Mouse (Mus musculus): ENCODE data around the gene Slc22a14.

Slc22a14 gene

GRCm38 (mm10) chr9:119357331-119358057, 7.9 kb downstream of the Slc22a14 start, which contains the start of gene Xylb:
TSS of gene Xylb (plus strand) at chr9:119357381.
- in situ Hi-C loops (cut with MseI, MboI): no loop called here

- in situ Hi-C loops (cut with MseI, MboI): no loop called here
These were observed 9.4 kb downstream of the Slc22a14 start for GRCm38 (mm10) chr9:119355943-119356342.

DNA sequence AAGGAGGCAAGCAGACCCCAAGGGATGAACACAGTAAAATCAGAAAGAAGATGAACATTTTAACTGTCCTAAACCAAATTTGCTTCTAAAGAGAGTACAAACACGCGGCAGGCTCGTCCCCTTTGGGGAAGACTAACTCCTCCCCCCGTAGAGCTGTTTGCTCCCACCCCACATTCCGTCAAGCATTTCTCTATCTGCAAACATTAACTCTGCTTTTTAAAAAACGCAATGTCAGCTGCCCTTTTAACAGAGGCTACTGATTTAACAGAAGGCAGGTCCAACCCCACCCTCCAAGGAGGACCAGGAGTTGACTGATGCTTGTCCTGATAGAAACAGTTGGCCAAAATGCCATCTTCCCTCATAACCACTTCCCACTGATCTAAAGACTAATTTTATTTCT, 11.4 kb downstream of the Slc22a14 start:
- in situ Hi-C loops (cut with MseI, MboI): no loop called here

- in situ Hi-C loops (cut with MseI, MboI): no loop called here
These were observed 13.3 kb downstream of the Slc22a14 start for GRCm38 (mm10) chr9:119352060-119352459.

GRCm38 (mm10) chr9:119350947-119351705, 14.2 kb downstream of the Slc22a14 start:
- in situ Hi-C loops (cut with MseI, MboI): no loop called here

DNA sequence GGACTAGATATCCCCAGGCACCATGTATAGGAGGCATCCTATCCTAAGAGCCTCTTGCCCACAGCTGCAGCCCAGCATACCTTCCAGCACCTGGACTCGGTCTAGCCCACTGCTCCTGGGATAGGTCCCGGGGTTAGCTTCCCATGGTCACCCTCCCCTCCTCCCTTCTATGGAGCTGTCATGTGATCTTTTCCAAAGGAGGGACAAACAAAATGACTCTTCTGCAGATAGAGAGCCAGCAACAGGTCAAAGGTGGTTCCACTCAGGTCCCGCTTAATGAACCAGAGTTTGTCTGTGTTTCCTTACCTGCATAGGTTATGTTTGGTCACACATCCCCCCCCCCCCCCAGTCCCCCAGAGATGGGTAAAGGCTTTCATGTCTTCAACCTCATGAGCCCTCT, 14.8 kb downstream of the Slc22a14 start:
- in situ Hi-C loops (cut with MseI, MboI): no loop called here

GRCm38 (mm10) chr9:119346376-119346775, 19.0 kb downstream of the Slc22a14 start:
- in situ Hi-C loops (cut with MseI, MboI): no loop called here

GRCm38 (mm10) chr9:119342728-119343127, 22.6 kb downstream of the Slc22a14 start:
- in situ Hi-C loops (cut with MseI, MboI): no loop called here

DNA sequence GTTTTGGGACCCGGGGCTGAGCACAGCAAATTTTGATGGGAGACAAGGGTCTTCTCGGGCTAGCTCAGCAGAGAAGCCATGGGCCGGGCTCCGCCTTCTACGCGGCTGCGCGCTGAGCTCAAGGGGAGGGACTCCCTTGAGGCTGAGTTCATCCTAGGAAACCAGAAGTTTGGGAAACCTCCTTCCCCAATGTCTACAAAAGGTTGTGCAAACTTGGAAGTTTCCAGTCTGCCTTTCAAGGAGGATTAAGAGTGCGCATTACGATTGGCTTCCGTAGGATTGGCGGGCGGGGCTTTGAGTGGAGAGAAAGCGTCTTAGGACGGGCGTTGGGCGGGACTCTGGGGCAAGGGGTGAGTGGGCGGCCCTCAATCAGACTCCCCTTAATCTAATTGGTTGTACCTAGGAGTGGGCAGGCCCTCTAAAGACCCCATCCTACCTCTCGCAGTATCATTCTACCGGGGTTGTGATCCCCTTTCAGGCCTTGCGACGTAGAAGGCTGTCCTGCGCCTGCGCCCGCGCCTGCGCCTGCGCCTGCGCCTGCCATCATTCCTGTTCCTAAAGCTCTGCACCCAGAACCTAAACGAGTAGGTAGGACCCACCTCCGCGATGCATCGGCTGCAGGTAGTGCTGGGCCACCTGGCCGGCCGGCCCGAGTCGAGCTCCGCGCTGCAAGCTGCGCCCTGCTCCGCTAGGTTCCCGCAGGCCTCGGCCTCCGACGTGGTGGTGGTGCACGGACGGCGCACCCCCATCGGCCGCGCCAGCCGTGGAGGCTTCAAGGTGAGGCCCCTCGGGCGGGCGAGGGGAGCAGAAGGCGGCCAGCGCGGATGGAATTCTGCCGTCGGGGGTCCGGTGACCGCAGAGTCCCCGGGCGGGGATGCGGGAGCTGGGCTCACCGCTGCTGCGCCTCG, 24.2 kb downstream of the Slc22a14 start, which contains the start of gene Myd88:
Gene Myd88, minus strand, starts transcription at position 503 of the 908 bp plus-strand sequence.
- in situ Hi-C loops (cut with MseI, MboI): no loop called here

- in situ Hi-C loops (cut with MseI, MboI): no loop called here
These were observed 25.2 kb downstream of the Slc22a14 start for GRCm38 (mm10) chr9:119340212-119340580.

DNA sequence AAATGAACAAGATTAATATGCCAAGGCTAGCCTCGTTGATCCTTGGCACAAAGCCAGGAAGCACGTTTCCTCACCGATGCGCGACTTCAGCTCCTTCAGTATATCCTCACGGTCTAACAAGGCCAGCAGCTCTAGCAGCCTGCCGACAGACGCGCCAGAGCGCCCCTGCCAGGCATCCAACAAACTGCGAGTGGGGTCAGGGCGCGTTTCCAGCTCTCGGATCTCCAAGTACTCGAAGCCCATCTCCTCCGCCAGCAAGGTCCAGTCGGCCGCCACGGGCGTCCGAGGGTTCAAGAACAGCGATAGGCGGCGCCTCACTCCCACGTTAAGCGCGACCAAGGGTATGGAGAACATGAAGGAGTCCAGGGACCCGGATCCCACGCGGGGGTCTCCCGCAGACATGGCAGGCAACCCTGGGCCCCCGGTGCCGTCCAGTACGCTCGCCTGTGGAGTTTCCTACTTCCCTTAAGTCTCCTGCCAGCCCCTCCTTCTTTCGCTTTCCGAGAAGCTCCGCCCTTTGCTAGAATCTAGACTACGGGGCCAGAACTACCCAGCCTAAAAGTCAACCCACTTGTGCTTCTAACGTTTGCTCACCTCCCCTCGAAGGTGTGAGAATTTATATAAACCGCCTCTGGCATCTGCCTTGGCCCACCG, 25.7 kb downstream of the Slc22a14 start, which contains the start of gene Acaa1a:
Gene Acaa1a, plus strand, starts transcription at position 119 of the 654 bp plus-strand sequence.
- in situ Hi-C loops (cut with MseI, MboI): no loop called here

DNA sequence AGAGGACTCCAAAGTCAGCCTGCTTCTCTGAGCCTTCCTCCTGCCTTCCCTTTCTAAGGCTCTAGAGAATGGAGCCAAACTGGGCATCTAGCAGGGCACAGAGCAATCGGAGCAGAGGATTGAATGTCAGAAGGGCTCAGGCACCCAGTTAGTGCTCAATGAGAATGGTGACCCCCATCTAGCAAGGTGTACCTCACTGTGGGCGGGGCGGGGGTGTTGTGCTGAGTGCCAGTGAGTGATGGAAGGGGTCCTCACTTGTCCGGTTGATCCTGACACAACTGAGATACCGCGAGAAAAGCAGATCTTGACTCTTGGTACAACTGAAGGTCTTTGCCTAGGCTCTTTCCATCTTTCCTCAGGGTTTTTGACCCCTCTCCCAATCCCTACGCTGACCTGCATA, 26.2 kb downstream of the Slc22a14 start:
- in situ Hi-C loops (cut with MseI, MboI): no loop called here

GRCm38 (mm10) chr9:119338350-119338749, 27.0 kb downstream of the Slc22a14 start:
- in situ Hi-C loops (cut with MseI, MboI): no loop called here

- in situ Hi-C loops (cut with MseI, MboI): no loop called here
These were observed 27.5 kb downstream of the Slc22a14 start for GRCm38 (mm10) chr9:119337842-119338241.

- in situ Hi-C loops (cut with MseI, MboI): no loop called here
These were observed 29.8 kb downstream of the Slc22a14 start for GRCm38 (mm10) chr9:119335571-119335970.

DNA sequence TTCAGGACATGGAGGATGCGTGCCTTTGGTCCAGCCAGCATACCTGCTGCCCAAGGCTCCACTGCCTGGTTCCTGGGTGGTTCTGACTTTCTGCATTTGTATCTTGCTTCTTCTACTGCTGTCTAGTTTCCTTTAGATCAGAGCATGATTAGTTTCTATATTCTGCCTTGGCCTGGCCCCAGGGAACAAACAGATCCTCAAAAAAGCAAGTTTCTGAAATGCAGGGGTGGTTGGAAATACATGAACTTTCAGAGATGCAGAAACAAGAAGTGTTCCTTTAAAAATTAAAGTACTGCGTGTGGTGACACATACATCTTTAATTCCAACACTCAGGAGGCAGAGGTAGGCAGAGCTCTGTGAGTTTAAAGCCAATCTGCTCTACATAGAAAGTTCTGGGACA, 30.5 kb downstream of the Slc22a14 start:
- in situ Hi-C loops (cut with MseI, MboI): no loop called here

DNA sequence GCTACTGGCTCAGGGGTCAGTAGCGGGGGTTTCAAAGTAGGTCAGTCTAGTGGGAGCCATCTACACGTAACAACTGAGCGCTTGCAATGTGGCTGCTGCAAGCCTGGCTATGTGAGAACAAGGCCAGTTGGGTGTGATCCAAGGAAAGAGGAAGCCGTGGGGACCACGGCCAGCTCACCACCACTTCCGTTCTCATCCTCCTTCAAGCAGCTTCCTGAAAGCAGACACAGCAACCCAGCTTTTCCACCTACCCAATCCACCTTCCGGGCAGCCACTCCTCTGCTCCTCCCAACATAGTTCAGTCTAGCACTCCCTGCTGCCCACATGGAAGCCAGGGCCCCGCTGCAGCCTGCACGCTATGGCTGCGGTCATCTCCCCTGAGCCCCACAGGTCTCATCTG, 31.0 kb downstream of the Slc22a14 start:
- in situ Hi-C loops (cut with MseI, MboI): no loop called here

DNA sequence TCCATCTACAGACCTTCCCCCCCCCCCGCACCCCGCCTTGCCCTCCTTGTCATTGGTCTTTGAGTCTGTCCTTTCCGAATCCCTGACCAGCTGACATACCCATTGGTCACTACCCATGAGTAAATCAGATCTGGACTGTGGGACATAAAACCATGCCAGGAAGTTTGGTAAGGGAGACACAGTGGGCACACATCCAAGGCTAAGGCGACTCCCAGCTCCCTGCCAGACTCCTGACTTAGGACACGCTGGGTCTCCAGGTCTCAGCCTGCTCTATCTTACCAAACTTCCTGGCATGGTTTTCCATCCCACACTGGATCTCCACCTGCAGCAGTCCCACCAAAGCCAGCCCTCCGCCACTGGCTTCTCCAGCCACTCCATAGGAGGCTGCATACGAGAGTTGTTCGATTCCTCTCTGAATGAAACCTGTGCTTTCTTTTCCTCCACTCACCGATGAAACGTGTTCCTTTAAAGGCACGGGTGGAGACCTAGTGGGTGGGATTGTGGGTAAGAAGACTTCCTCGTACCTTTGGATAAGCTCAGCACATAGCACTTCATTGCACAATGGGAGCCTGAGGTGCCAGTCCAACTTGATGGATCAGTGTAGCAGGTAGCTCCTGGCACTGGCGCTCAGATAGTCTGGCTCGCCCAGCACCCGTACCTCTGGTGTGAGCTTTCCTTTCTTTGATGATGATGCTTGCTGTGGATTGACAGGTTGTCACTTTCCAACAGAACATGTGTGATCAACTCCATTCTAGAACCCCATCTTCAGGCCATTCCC, 35.0 kb downstream of the Slc22a14 start:
- in situ Hi-C loops (cut with MseI, MboI): no loop called here

DNA sequence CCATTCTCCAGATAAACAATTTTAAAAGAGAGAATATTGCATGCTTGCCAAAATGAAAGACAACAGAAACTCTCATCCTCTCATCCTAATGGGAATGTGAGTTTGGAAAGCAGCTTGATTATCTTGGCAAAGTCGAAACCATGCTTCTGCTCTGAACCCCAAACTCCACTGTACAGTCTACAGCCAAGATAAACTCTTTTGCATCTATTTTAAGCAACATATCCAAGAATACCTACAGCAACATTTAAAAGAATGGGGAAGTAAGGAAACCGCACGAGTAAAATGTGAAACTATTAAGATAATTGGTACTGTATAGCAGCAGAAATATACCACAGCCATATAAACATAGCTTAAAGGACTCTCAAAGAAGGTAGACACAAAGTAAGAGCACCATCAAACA, 36.9 kb downstream of the Slc22a14 start:
- in situ Hi-C loops (cut with MseI, MboI): no loop called here

DNA sequence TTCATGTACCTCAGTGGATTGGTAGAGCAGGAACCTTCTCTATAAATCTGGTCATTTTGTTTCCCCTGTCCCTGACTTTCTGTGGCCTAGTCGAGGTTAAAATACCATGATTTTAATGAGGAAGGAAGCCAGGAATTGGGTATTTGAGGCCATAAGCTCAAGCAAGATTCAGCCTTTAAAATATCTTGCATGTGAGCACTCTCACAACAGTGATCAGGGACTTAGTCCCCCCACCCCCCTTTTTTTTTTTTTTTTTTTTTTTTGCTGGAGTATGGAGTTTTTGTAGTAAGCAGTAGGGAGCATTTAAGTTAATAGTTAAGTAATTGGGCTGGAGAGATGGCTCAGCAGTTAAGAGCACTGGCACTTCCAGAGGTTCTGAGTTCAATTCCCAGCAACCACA, 41.2 kb downstream of the Slc22a14 start:
- in situ Hi-C loops (cut with MseI, MboI): no loop called here

- in situ Hi-C loops (cut with MseI, MboI): no loop called here
These were observed 42.1 kb downstream of the Slc22a14 start for GRCm38 (mm10) chr9:119323260-119323645.
